Comparison of ENCODE assay signal across 8 mouse cellular contexts in genomic region chr1:138848511-138849109, GRCm38 (mm10). TPM values are rescaled to one million over a fixed set of nuclear protein-coding genes. Genes with fewer than 3 reads are reported as not detected.
DNase-seq lines count a peak whose midpoint lies in the region; ATAC-seq and TF ChIP-seq lines count a peak whose summit lies in the region.

Gene Lhx9, minus strand, starts transcription at chr1:138848577.

- 0 out of 2 replicates have a peak, but pooled peaks cover 8% of the 10 kb centered on the region for H3K4me1 ChIP-seq in kidney, embryonic 14.5 days (ENCODE audit: control insufficient read depth, insufficient read depth, low read length)
- peaks cover 7% of the 10 kb centered on the region for H3K4me1 ChIP-seq in bone marrow macrophage, adult 2 months (ENCODE audit: control insufficient read depth, insufficient read depth, low read length)
- peaks cover 13 to 20% of the 10 kb centered on the region in 2 experiments for H3K4me1 ChIP-seq in heart, embryonic 14.5 days (ENCODE audit: control insufficient read depth in 2 of 2, insufficient read depth in 2 of 2, low read length in 2 of 2)
- peaks cover 73% of the 10 kb centered on the region for H3K4me1 ChIP-seq in limb, embryonic 10.5 days
- H3K4me1 ChIP-seq in neural tube, embryonic 11.5 days (ENCODE audit: control insufficient read depth, insufficient read depth, low read length), result peaks cover 6% of the 10 kb centered on the region; the same call in 1 of the 2 replicates

- peaks cover 68% of the 10 kb centered on the region for H3K27me3 ChIP-seq in kidney, embryonic 14.5 days (ENCODE audit: control insufficient read depth, insufficient read depth, low read length)
- H3K27me3 ChIP-seq in heart, embryonic 14.5 days (ENCODE audit: control insufficient read depth, insufficient read depth, low read length), result peaks cover 64% of the 10 kb centered on the region
- peaks cover 80% of the 10 kb centered on the region for H3K27me3 ChIP-seq in limb, embryonic 10.5 days (ENCODE audit: low read depth, poor library complexity, severe bottlenecking)
- peaks cover 65% of the 10 kb centered on the region for H3K27me3 ChIP-seq in neural tube, embryonic 11.5 days (ENCODE audit: control insufficient read depth, insufficient read depth, low read length)

- 0 out of 2 replicates have a peak within 1 kb of the TSS, but pooled peaks have one; percentile 12 for H3K9ac ChIP-seq in kidney, embryonic 14.5 days (ENCODE audit: low read depth, low read length)
- peak within 1 kb of the TSS; percentile 50 for H3K9ac ChIP-seq in heart, embryonic 14.5 days (ENCODE audit: low read length)
- no peak within 1 kb of the TSS for H3K9ac ChIP-seq in neural tube, embryonic 11.5 days (ENCODE audit: low read length)

- no peak for TF ChIP-seq POLR2A in bone marrow macrophage, adult 2 months (IDR thresholded peaks at IDR 0.05; ENCODE audit: borderline replicate concordance, low read depth, low read length)

- no peaks in the 10 kb centered on the region for H3K9me3 ChIP-seq in kidney, embryonic 14.5 days (ENCODE audit: control insufficient read depth, low read length)
- no peaks in the 10 kb centered on the region for H3K9me3 ChIP-seq in heart, embryonic 14.5 days (ENCODE audit: control insufficient read depth, low read length)
- no peaks in the 10 kb centered on the region for H3K9me3 ChIP-seq in limb, embryonic 10.5 days (replicated peaks)
- no peaks in the 10 kb centered on the region for H3K9me3 ChIP-seq in neural tube, embryonic 11.5 days (ENCODE audit: control insufficient read depth, low read length)

- under 1% methylated on average over 31 of the region's 33 CpGs for WGBS in kidney, embryonic 14.5 days
- WGBS in heart, embryonic 14.5 days, result under 1% methylated on average over 33 of the region's 33 CpGs
- under 1% methylated on average over 33 of the region's 33 CpGs for WGBS in limb, embryonic 10.5 days
- WGBS in neural tube, embryonic 11.5 days, result under 1% methylated on average over 33 of the region's 33 CpGs

- ATAC-seq in kidney, embryonic 14.5 days (ENCODE audit: low FRiP score, low TSS enrichment), result peak; percentile 65
- ATAC-seq in heart, embryonic 14.5 days (ENCODE audit: insufficient number of reproducible peaks, insufficient read depth, low FRiP score, low read depth), result no peak
- peak; percentile 59 for ATAC-seq in neural tube, embryonic 11.5 days (ENCODE audit: insufficient read depth, low FRiP score, low TSS enrichment)

- peak within 1 kb of the TSS; percentile 32 for H3K4me3 ChIP-seq in kidney, embryonic 14.5 days (ENCODE audit: low read length)
- H3K4me3 ChIP-seq in bone marrow macrophage, adult 2 months (ENCODE audit: insufficient read depth, low read length), result peak within 1 kb of the TSS; percentile 47
- peak within 1 kb of the TSS; percentile 37 to 43 for H3K4me3 ChIP-seq in heart, embryonic 14.5 days (ENCODE audit: control insufficient read depth in 1 of 2, insufficient read depth in 1 of 2, low read depth in 1 of 2, low read length in 2 of 2)
- peak within 1 kb of the TSS; percentile 79 for H3K4me3 ChIP-seq in limb, embryonic 10.5 days
- peak within 1 kb of the TSS; percentile 21 for H3K4me3 ChIP-seq in neural tube, embryonic 11.5 days (ENCODE audit: low read depth, low read length)

- H3K27ac ChIP-seq in kidney, embryonic 14.5 days (ENCODE audit: low read depth, low read length), result no peak within 1 kb of the TSS
- H3K27ac ChIP-seq in bone marrow macrophage, adult 2 months (ENCODE audit: insufficient read depth, low read depth, low read length), result no peak within 1 kb of the TSS
- no peak within 1 kb of the TSS for H3K27ac ChIP-seq in heart, embryonic 14.5 days (replicated peaks in 1 of 2; ENCODE audit: control insufficient read depth in 1 of 2, insufficient read depth in 1 of 2, low read depth in 2 of 2, low read length in 2 of 2)
- peak within 1 kb of the TSS; percentile 98 for H3K27ac ChIP-seq in limb, embryonic 10.5 days
- no peak within 1 kb of the TSS for H3K27ac ChIP-seq in neural tube, embryonic 11.5 days (ENCODE audit: low read depth, low read length)

- no peak for DNase-seq in kidney, adult 18-20 months
- DNase-seq in limb, embryonic 10.5 days (ENCODE audit: low spot score), result peak; percentile 81
- DNase-seq in neural tube, embryonic 11.5 days (ENCODE audit: low spot score), result peak; percentile 67
- DNase-seq in gastrocnemius, adult 8-10 months (ENCODE audit: low spot score in 2 of 2), result no peak
- DNase-seq in urinary bladder, postnatal 10 days (ENCODE audit: low spot score), result no peak

- H3K4me2 ChIP-seq in kidney, embryonic 14.5 days (replicated peaks; ENCODE audit: low read depth, low read length), result peak within 1 kb of the TSS; percentile 48
- H3K4me2 ChIP-seq in heart, embryonic 14.5 days (ENCODE audit: low read length), result peak within 1 kb of the TSS; percentile 78
- H3K4me2 ChIP-seq in neural tube, embryonic 11.5 days (ENCODE audit: low read depth), result peak within 1 kb of the TSS; percentile 40

- TF ChIP-seq CTCF in bone marrow macrophage, adult 2 months (IDR thresholded peaks at IDR 0.05; ENCODE audit: low read depth, low read length), result no peak

- H3K36me3 ChIP-seq in kidney, embryonic 14.5 days (ENCODE audit: control insufficient read depth, insufficient read depth, low read length), result no peaks in the 10 kb centered on the region; the same call in 1 of the 2 replicates
- peaks cover 21% of the 10 kb centered on the region for H3K36me3 ChIP-seq in heart, embryonic 14.5 days (ENCODE audit: control insufficient read depth, insufficient read depth, low read length)
- peaks cover 16% of the 10 kb centered on the region for H3K36me3 ChIP-seq in limb, embryonic 10.5 days
- H3K36me3 ChIP-seq in neural tube, embryonic 11.5 days (ENCODE audit: control insufficient read depth, insufficient read depth, low read length), result no peaks in the 10 kb centered on the region

RNA-seq across cellular contexts. Expression of gene Lhx9, which starts in this region (rescaled TPM):
- 0.07 TPM in 1 of 2 replicates, not detected in the other for polyA plus RNA-seq in kidney, embryonic 14.5 days (2014; fragmentation: Nextera tagmentation; extraction: Ambion mirVana)
- not detected in 2 replicates for polyA plus RNA-seq in bone marrow macrophage, adult 2 months (2012; ENCODE audit: insufficient read depth, insufficient read length, missing spikeins)
- polyA plus RNA-seq in heart, embryonic 14.5 days (2014; fragmentation: Nextera tagmentation; extraction: Ambion mirVana), result 0.32 and 0.61 TPM in 2 replicates
- polyA plus RNA-seq in limb, embryonic 10.5 days (2016; fragmentation: Nextera tagmentation; extraction: Ambion mirVana), result 110 and 114 TPM in 2 replicates
- 10.6 and 11.4 TPM in 2 replicates for polyA plus RNA-seq in neural tube, embryonic 11.5 days (2014; fragmentation: Nextera tagmentation; extraction: Ambion mirVana)
- total RNA-seq in gastrocnemius, adult 8-10 months (2022), result not detected

Comparison
In these comparisons a context has a peak if more than half of its experiments do, and no peak if none do; other contexts are left out.
1. Peak in ATAC-seq, H3K4me3 ChIP-seq, H3K9ac ChIP-seq and H3K4me2 ChIP-seq in kidney, embryonic 14.5 days; RNA of the gene not detected or under 1 TPM.
2. H3K4me3 ChIP-seq: peak in every context shown above with its lines; median percentile 79 in limb, embryonic 10.5 days; 47 in bone marrow macrophage, adult 2 months; 40 in heart, embryonic 14.5 days; 32 in kidney, embryonic 14.5 days; 21 in neural tube, embryonic 11.5 days.
3. DNase-seq: peak in limb, embryonic 10.5 days (single experiment) and neural tube, embryonic 11.5 days (single experiment); none in kidney, adult 18-20 months (single experiment), gastrocnemius, adult 8-10 months (0 of 2) and urinary bladder, postnatal 10 days (single experiment).
4. Peak in every context shown above with its lines, with median percentiles within 50 percentile points of each other: H3K4me2 ChIP-seq.